Mouse (Mus musculus): ENCODE data around the gene Osbpl10. TPM values are rescaled to one million over a fixed set of nuclear protein-coding genes. Genes with fewer than 3 reads are reported as not detected.

Osbpl10 gene
- polyA plus RNA-seq, 1 experiment, result 4.2 TPM

DNA sequence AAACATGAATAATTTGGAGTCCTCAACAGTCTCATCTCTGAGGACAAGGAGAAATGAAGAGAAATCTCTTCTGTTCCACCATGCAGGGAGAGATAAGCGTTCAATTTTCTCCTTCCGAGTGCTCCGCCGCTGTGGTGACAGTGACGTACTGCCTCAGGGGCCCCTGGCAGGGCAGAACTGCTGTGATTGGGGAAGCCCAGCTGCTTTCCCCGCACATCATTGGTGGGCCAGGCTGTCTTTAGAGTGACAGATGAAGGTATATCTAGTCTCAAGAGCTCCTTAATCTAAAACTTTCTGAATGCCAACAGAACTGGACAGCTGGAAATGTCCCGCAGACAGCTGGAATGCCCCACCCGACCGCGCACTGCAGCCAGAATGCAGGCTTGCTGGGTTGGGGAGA lies 118.1 kb downstream of the Osbpl10 start:
- Histone ChIP-seq H3K4me3 (ENCODE audit: insufficient read depth, poor library complexity, severe bottlenecking) (no peak overlapping the region), H3K79me3 (ENCODE audit: low read depth) (no peaks in the 10 kb centered on the region), H3K27me3 (ENCODE audit: control insufficient read depth, insufficient read depth, insufficient read length) (no peaks in the 10 kb centered on the region), H3K36me3 (ENCODE audit: control insufficient read depth, insufficient read depth) (no peaks in the 10 kb centered on the region), H3K79me2 (ENCODE audit: control insufficient read depth, insufficient read depth) (no peaks in the 10 kb centered on the region), H3ac (ENCODE audit: control insufficient read depth, insufficient read length, low read depth) (no peak overlapping the region)
- no peak for TF ChIP-seq CTCF (IDR thresholded peaks at IDR 0.05; ENCODE audit: control insufficient read depth, insufficient read depth, insufficient read length)
- TF ChIP-seq CEBPB (IDR thresholded peaks at IDR 0.05; ENCODE audit: low read depth), result no peak
- no peak for TF ChIP-seq FOSL1 (IDR thresholded peaks at IDR 0.05; ENCODE audit: insufficient read depth, low read length, poor library complexity, severe bottlenecking)
- TF ChIP-seq MYOD1 (IDR thresholded peaks at IDR 0.05; ENCODE audit: control insufficient read depth, insufficient read length, low read depth), result no peak
- no peak for TF ChIP-seq MAX (IDR thresholded peaks at IDR 0.05)
- TF ChIP-seq USF1 (IDR thresholded peaks at IDR 0.05; ENCODE audit: low read depth), result no peak
- no peak for TF ChIP-seq MYOG (IDR thresholded peaks at IDR 0.05; ENCODE audit: control insufficient read depth, extremely low read depth, insufficient read length)

DNA sequence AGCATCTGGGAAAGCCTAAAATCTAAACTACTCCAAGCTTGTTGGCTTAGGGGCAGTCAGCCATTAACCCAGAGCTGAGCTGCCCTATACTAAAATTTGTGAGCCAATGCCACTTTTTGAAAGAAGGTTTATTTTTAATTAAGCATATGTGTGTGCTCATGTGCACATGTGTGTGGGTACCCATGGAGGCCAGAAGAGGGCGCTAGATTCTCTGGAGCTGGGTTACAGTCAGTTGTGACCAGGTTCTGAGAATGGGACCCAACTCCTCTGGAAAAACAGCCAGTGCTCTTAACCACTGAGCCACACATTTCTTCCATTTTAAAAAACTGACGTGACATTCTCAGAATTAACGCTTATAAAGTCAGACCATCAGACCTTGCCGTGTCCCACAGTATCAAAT lies 119.0 kb downstream of the Osbpl10 start:
- Histone ChIP-seq H3K79me3 (ENCODE audit: low read depth) (no peaks in the 10 kb centered on the region), H3K36me3 (ENCODE audit: control insufficient read depth, insufficient read depth) (no peaks in the 10 kb centered on the region), H3K4me3 (ENCODE audit: insufficient read depth, poor library complexity, severe bottlenecking) (no peak overlapping the region), H3ac (ENCODE audit: control insufficient read depth, insufficient read length, low read depth) (no peak overlapping the region), H3K79me2 (ENCODE audit: control insufficient read depth, insufficient read depth) (no peaks in the 10 kb centered on the region), H3K27me3 (ENCODE audit: control insufficient read depth, insufficient read depth, insufficient read length) (no peaks in the 10 kb centered on the region)
- TF ChIP-seq FOSL1 (IDR thresholded peaks at IDR 0.05; ENCODE audit: insufficient read depth, low read length, poor library complexity, severe bottlenecking), result no peak
- TF ChIP-seq CEBPB (IDR thresholded peaks at IDR 0.05; ENCODE audit: low read depth), result no peak
- no peak for TF ChIP-seq CTCF (IDR thresholded peaks at IDR 0.05; ENCODE audit: control insufficient read depth, insufficient read depth, insufficient read length)
- no peak for TF ChIP-seq MYOG (IDR thresholded peaks at IDR 0.05; ENCODE audit: control insufficient read depth, extremely low read depth, insufficient read length)
- no peak for TF ChIP-seq MAX (IDR thresholded peaks at IDR 0.05)
- no peak for TF ChIP-seq MYOD1 (IDR thresholded peaks at IDR 0.05; ENCODE audit: control insufficient read depth, insufficient read length, low read depth)
- TF ChIP-seq USF1 (IDR thresholded peaks at IDR 0.05; ENCODE audit: low read depth), result no peak

DNA sequence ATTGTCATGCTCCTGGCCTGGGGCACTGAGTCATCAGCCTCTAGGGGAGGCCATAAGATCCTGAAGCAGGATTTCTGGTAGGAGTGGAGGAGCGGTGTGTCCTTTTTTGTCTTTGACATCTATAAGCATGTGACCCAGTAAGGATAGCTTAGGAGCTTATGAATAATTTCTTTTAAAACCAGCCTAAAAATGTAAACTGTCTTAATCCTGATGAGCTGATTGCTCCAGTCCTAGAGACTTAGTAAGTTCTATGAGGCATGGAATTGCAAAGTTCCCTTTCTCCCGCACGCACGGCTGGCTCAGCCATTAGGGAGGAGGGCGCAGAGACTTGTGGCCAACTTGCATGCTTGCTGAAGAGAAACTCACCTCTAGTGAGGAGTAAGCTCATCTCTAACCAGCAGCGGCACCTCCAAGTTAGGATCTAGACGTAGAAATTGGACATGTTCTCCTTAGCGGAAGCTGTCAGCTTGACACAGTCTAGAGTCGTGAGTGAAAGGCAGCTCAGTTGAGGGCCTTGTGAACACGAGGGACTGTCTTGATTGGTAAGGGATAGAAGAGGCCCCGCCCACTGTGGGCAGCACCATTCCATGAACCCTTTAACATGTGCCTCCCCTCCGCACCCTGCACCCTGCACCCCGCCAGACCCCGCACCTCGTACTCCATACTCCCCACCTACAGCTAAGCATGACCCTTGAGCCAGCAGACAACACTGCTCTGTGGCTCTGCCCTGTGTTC lies 122.0 kb downstream of the Osbpl10 start:
- no peak for TF ChIP-seq MYOD1 (IDR thresholded peaks at IDR 0.05; ENCODE audit: control insufficient read depth, insufficient read length, low read depth)
- no peak for TF ChIP-seq FOSL1 (IDR thresholded peaks at IDR 0.05; ENCODE audit: insufficient read depth, low read length, poor library complexity, severe bottlenecking)
- no peak for TF ChIP-seq CTCF (IDR thresholded peaks at IDR 0.05; ENCODE audit: control insufficient read depth, insufficient read depth, insufficient read length)
- TF ChIP-seq USF1 (IDR thresholded peaks at IDR 0.05; ENCODE audit: low read depth), result no peak
- no peak for TF ChIP-seq CEBPB (IDR thresholded peaks at IDR 0.05; ENCODE audit: low read depth)
- no peak for TF ChIP-seq MYOG (IDR thresholded peaks at IDR 0.05; ENCODE audit: control insufficient read depth, extremely low read depth, insufficient read length)
- TF ChIP-seq MAX (IDR thresholded peaks at IDR 0.05), result no peak
- H3K4me3 ChIP-seq (ENCODE audit: insufficient read depth, poor library complexity, severe bottlenecking), result no peak overlapping the region

DNA sequence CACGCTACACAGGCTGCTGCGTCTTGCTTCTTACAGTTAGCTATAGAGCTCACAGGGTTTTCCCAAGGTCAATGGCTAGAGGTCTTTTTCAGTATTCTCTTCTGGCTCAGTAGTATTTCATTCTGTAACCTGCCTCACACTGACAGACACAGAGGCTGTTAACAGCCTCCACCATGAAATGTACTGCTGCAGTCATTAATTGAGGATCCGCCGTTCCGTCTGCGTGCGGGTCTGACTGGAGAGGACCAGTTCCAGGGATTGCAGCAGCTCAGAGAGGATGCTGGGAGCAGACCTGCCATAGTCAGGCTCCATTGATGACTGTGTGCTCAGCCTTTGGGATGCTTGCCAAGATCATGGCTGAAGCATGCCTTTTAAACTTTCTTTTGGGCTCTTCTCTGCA lies 129.1 kb downstream of the Osbpl10 start:
- Histone ChIP-seq H3ac (ENCODE audit: control insufficient read depth, insufficient read length, low read depth) (no peak overlapping the region), H3K4me3 (ENCODE audit: insufficient read depth, poor library complexity, severe bottlenecking) (no peak overlapping the region), H3K27me3 (ENCODE audit: control insufficient read depth, insufficient read depth, insufficient read length) (no peaks in the 10 kb centered on the region), H3K79me3 (ENCODE audit: low read depth) (no peaks in the 10 kb centered on the region), H3K79me2 (ENCODE audit: control insufficient read depth, insufficient read depth) (no peaks in the 10 kb centered on the region), H3K36me3 (ENCODE audit: control insufficient read depth, insufficient read depth) (no peaks in the 10 kb centered on the region)
- TF ChIP-seq MYOG (IDR thresholded peaks at IDR 0.05; ENCODE audit: control insufficient read depth, extremely low read depth, insufficient read length), result no peak
- no peak for TF ChIP-seq MYOD1 (IDR thresholded peaks at IDR 0.05; ENCODE audit: control insufficient read depth, insufficient read length, low read depth)

More for the DNA sequence above, 122.0 kb downstream of the Osbpl10 start:
- Histone ChIP-seq H3K27me3 (ENCODE audit: control insufficient read depth, insufficient read depth, insufficient read length) (no peaks in the 10 kb centered on the region), H3K36me3 (ENCODE audit: control insufficient read depth, insufficient read depth) (no peaks in the 10 kb centered on the region), H3K79me2 (ENCODE audit: control insufficient read depth, insufficient read depth) (no peaks in the 10 kb centered on the region), H3K79me3 (ENCODE audit: low read depth) (no peaks in the 10 kb centered on the region), H3ac (ENCODE audit: control insufficient read depth, insufficient read length, low read depth) (no peak overlapping the region)

DNA sequence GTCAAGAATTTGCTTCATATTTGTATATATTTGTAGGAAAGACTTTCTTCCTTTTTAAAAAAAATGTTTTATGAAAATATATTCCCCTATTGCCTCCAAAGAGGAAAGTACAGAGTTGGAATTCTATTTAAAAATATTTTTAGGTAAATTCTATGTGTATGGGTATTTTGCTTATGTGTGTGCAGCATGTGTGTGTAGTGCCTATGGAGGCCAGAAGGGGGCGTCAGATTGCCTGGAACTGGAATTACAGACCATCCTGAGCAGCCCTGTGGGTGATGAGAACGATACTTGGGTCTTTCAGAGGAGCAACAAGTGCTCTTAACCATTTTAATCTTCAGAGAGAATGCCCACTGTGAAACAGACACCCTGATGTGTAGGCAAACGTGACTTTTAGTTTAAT lies 132.3 kb downstream of the Osbpl10 start:
- no peaks in the 10 kb centered on the region for H3K79me3 ChIP-seq (ENCODE audit: low read depth)
- no peaks in the 10 kb centered on the region for H3K79me2 ChIP-seq (ENCODE audit: control insufficient read depth, insufficient read depth)
- no peaks in the 10 kb centered on the region for H3K27me3 ChIP-seq (ENCODE audit: control insufficient read depth, insufficient read depth, insufficient read length)
- TF ChIP-seq USF1 (IDR thresholded peaks at IDR 0.05; ENCODE audit: low read depth) (no peak), MYOG (IDR thresholded peaks at IDR 0.05; ENCODE audit: control insufficient read depth, extremely low read depth, insufficient read length) (no peak), MYOD1 (IDR thresholded peaks at IDR 0.05; ENCODE audit: control insufficient read depth, insufficient read length, low read depth) (no peak), CTCF (IDR thresholded peaks at IDR 0.05; ENCODE audit: control insufficient read depth, insufficient read depth, insufficient read length) (no peak), MAX (IDR thresholded peaks at IDR 0.05) (no peak)
- H3ac ChIP-seq (ENCODE audit: control insufficient read depth, insufficient read length, low read depth), result no peak overlapping the region
- no peak overlapping the region for H3K4me3 ChIP-seq (ENCODE audit: insufficient read depth, poor library complexity, severe bottlenecking)
- H3K36me3 ChIP-seq (ENCODE audit: control insufficient read depth, insufficient read depth), result no peaks in the 10 kb centered on the region

DNA sequence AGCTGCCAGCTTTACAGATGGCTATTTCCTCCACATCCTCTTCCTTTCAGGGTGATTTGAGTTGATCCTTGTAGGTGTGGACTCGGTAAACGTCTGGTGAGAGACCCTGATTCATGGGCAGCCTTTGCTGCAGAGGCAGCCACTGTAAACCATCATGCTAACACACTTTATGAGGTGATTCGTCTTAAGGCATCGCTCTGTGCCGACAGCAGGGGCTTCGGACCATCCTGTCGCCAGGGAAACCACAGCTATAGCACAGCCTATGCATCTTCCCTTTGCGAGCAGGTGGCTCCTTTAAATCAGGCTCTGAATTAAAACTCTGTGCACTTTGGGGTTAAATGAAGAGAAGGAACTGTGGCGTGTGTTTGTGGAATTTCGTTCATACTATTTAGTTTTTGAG lies 138.9 kb downstream of the Osbpl10 start:
- TF ChIP-seq MAX (IDR thresholded peaks at IDR 0.05) (no peak), FOSL1 (IDR thresholded peaks at IDR 0.05; ENCODE audit: insufficient read depth, low read length, poor library complexity, severe bottlenecking) (no peak), CEBPB (IDR thresholded peaks at IDR 0.05; ENCODE audit: low read depth) (no peak), CTCF (IDR thresholded peaks at IDR 0.05; ENCODE audit: control insufficient read depth, insufficient read depth, insufficient read length) (no peak), MYOG (IDR thresholded peaks at IDR 0.05; ENCODE audit: control insufficient read depth, extremely low read depth, insufficient read length) (no peak), USF1 (IDR thresholded peaks at IDR 0.05; ENCODE audit: low read depth) (no peak), MYOD1 (IDR thresholded peaks at IDR 0.05; ENCODE audit: control insufficient read depth, insufficient read length, low read depth) (no peak)
- Histone ChIP-seq H3K79me3 (ENCODE audit: low read depth) (no peaks in the 10 kb centered on the region), H3K36me3 (ENCODE audit: control insufficient read depth, insufficient read depth) (no peaks in the 10 kb centered on the region)

More for the DNA sequence above, 138.9 kb downstream of the Osbpl10 start:
- Histone ChIP-seq H3K27me3 (ENCODE audit: control insufficient read depth, insufficient read depth, insufficient read length) (no peaks in the 10 kb centered on the region), H3ac (ENCODE audit: control insufficient read depth, insufficient read length, low read depth) (no peak overlapping the region), H3K4me3 (ENCODE audit: insufficient read depth, poor library complexity, severe bottlenecking) (no peak overlapping the region), H3K79me2 (ENCODE audit: control insufficient read depth, insufficient read depth) (no peaks in the 10 kb centered on the region)

Data from C2C12 (cell line).